Mouse (Mus musculus) cortical plate, adult 2 months (tissue): ENCODE measurements at regions not wholly inside any gene's neighbourhood (a gene's known extent, or its start where the extent isn't known, plus 50 kb on each side); places are given as distances from the start of the nearest gene placed in this dataset.

Experiments used
- CTCF ChIP-seq: fragments of 200-500 bp; IDR thresholded peaks from 2 replicates; pipeline ENCODE4 v1.5.1; 2011; ENCODE audit warnings: mild to moderate bottlenecking, control low read depth, low read length; ENCODE audit not compliant: insufficient read depth; ENCODE audit errors: extremely low read depth
- POLR2A ChIP-seq: fragments of 200-500 bp; IDR thresholded peaks from 2 replicates; pipeline ENCODE4 v1.6.1; 2011; ENCODE audit warnings: mild to moderate bottlenecking, low read length, control low read depth; ENCODE audit not compliant: insufficient read depth; ENCODE audit errors: extremely low read depth

DNA sequence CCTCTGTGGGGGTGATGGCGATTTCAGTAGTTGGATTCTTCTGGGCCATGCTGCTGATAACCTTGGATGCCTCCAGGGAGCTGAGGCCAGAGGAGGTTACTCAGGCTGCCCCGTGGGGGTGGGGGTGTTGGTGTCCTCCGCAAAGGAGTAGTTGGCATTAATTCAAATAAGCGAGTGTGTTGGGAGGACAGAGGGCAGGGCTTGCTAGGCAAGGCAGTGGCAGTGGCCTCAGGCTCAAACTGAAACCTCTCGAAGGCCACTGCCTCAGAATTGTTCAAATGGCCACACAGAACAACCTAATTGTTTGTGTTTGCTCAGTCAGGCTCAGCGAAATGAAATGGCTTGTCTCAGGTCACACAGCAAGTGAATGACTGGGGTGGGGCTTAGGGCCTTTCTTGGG lies 66.6 kb upstream of the Id2 start:
- TF ChIP-seq CTCF (no peak), POLR2A (no peak)
